Mouse (Mus musculus) lung, postnatal 0 days (tissue): ENCODE results near the gene Srm. TPM values are rescaled to one million over a fixed set of nuclear protein-coding genes. Genes with fewer than 3 reads are reported as not detected.

Experiments used
- ATAC-seq: fragments of 200-750 bp; cut with Nextera tagmentation; 2 replicates; pipeline ENCODE4 v1.8.0; 2017; ENCODE audit warnings: moderate library complexity
- DNase-seq: peaks from one replicate; pipeline ENCODE4 v3.0.0-alpha.2; 2016; ENCODE audit warnings: low spot score
- H3K27ac ChIP-seq: fragments of 300-500 bp; sonication (generic); 2 replicates; pipeline ENCODE4 v1.5.1; 2014; ENCODE audit warnings: antibody characterized with exemption, mild to moderate bottlenecking, low read length, mixed read lengths
- H3K27me3 ChIP-seq: fragments of 300-500 bp; sonication (generic); replicated peaks from 2 replicates; pipeline ENCODE4 v1.6.1; 2014; ENCODE audit warnings: low read length, mixed read lengths; ENCODE audit not compliant: insufficient read depth
- H3K36me3 ChIP-seq: fragments of 300-500 bp; sonication (generic); 2 replicates; pipeline ENCODE4 v1.6.1; 2014; ENCODE audit warnings: low read length, mixed read lengths; ENCODE audit not compliant: insufficient read depth
- H3K4me1 ChIP-seq: fragments of 300-500 bp; sonication (generic); 2 replicates; pipeline ENCODE4 v1.6.1; 2014; ENCODE audit warnings: antibody characterized with exemption, low read depth, low read length, mixed read lengths; ENCODE audit not compliant: insufficient read depth
- H3K4me2 ChIP-seq: fragments of 300-500 bp; sonication (generic); replicated peaks from 2 replicates; pipeline ENCODE4 v1.6.1; 2014; ENCODE audit warnings: low read depth, mild to moderate bottlenecking, low read length, moderate library complexity, mixed read lengths
- H3K4me3 ChIP-seq: fragments of 300-500 bp; sonication (generic); 2 replicates; pipeline ENCODE4 v1.5.1; 2014; ENCODE audit warnings: low read depth, low read length
- H3K9ac ChIP-seq: fragments of 300-500 bp; sonication (generic); replicated peaks from 2 replicates; pipeline ENCODE4 v1.6.1; 2014; ENCODE audit warnings: low read depth, mild to moderate bottlenecking
- H3K9me3 ChIP-seq: fragments of 300-500 bp; sonication (generic); 2 replicates; pipeline ENCODE4 v1.6.1; 2016; ENCODE audit warnings: low read length, mixed read lengths
- CTCF ChIP-seq: IDR thresholded peaks from 2 replicates; pipeline ENCODE4 v1.5.1; 2016; ENCODE audit warnings: antibody characterized with exemption, mild to moderate bottlenecking
- EP300 ChIP-seq: IDR thresholded peaks from 2 replicates; pipeline ENCODE4 v1.6.1; 2016; ENCODE audit warnings: antibody characterized with exemption, mild to moderate bottlenecking, control low read depth
- WGBS: fragments of 180-500 bp; shearing (Covaris S2); extraction: QIAGEN DNeasy Blood & Tissue Kit; methylation state at CpG from one replicate; pipeline ENCODE4 v1.1.7; 2014; 5-methylcytosine and 5-hydroxymethylcytosine counted together
- polyA plus RNA-seq: library from polyadenylated mRNA; unstranded; fragments of >200 nt; fragmentation: Nextera tagmentation; extraction: Ambion mirVana; gene quantifications from 2 replicates; pipeline ENCODE4 v1.2.1, GENCODE M21; 2015

The Srm gene
- polyA plus RNA-seq, 1 experiment from 2014 or later, result 46.6 TPM

DNA sequence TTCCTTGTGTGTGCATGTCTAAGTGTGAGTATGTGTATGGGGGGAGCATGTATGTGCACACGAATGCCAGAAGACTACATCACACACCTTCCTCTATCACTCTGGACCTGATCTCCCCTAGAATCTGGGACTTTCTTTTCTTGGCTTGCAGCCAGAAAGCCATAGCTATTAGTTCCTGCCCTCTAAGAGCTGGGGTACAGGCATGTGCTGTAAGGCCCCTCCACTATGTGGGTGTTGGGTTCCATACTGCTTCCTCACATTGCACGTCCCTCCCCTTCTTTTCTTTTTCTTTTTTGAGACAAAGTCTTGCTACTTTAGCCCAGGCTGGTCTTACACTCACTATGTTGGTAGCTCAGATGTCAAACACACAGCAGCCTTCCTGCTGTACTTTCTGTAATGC, 44.0 kb downstream of the Srm start:
- no peak overlapping the region for H3K4me2 ChIP-seq
- H3K36me3 ChIP-seq, result no peaks in the 10 kb centered on the region
- no peaks in the 10 kb centered on the region for H3K9me3 ChIP-seq
- H3K4me1 ChIP-seq, result no peaks in the 10 kb centered on the region
- ATAC-seq (no peak), DNase-seq (no peak)
- H3K27me3 ChIP-seq, result no peaks in the 10 kb centered on the region
- H3K27ac ChIP-seq, result no peak overlapping the region
- 64% methylated on average over 2 of the region's 2 CpGs for WGBS
- TF ChIP-seq CTCF, result no peak
- no peak for TF ChIP-seq EP300
- H3K9ac ChIP-seq, result no peak overlapping the region
- no peak overlapping the region for H3K4me3 ChIP-seq

DNA sequence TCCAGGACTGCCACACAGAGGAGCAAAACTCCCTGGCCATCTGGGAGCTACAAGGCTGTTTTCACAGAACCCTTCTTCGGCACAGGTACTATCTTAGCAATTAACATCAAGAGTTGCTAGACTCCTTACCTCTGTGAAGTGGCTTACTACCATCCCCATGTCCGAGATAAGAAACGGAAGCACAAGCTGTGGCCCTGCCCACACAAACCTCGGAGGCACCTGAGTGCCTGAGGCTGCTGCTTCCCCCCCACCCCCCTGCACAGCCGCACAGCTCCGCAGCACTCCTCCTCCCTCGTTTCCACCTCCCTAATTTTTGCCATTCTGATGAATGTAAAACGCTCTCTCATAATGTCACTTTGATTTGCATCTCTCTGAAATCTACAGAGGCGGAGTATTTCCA, 47.0 kb downstream of the Srm start:
- Histone ChIP-seq H3K4me3 (no peak overlapping the region), H3K4me2 (no peak overlapping the region), H3K4me1 (no peaks in the 10 kb centered on the region), H3K27ac (no peak overlapping the region), H3K36me3 (no peaks in the 10 kb centered on the region), H3K27me3 (no peaks in the 10 kb centered on the region), H3K9ac (no peak overlapping the region), H3K9me3 (no peaks in the 10 kb centered on the region)
- TF ChIP-seq CTCF (no peak), EP300 (no peak)
- DNase-seq (peak; percentile 28), ATAC-seq (peak; percentile 53; the same call in 1 of the 2 replicates)
- 40% methylated on average over 9 of the region's 9 CpGs for WGBS

DNA sequence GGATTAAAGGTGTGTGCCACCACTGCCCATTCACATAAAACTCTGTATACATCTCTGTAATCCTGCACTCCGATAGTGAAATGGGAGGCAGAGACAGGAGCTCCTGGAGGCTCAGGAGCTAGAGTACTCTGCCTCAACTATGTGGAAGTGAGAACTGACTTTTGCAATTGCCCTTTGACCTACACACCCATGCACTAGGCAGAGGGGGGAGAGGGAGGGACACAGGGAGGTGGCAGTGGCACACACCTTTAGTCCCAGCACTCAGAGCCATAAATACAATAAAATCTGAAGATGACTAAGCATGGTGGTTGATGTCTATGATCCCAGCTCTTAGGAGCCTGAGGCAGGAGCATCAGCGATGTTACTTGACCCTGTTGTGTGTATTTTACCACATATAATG, 48.2 kb downstream of the Srm start:
- H3K4me3 ChIP-seq, result no peak overlapping the region
- no peak overlapping the region for H3K4me2 ChIP-seq
- no peak overlapping the region for H3K9ac ChIP-seq
- no peak for DNase-seq
- H3K27ac ChIP-seq, result no peak overlapping the region
- no peaks in the 10 kb centered on the region for H3K9me3 ChIP-seq
- no peak for ATAC-seq
- H3K36me3 ChIP-seq, result no peaks in the 10 kb centered on the region
- 81% methylated on average over 2 of the region's 2 CpGs for WGBS
- H3K27me3 ChIP-seq, result no peaks in the 10 kb centered on the region
- no peak for TF ChIP-seq CTCF
- no peak for TF ChIP-seq EP300
- no peaks in the 10 kb centered on the region for H3K4me1 ChIP-seq

DNA sequence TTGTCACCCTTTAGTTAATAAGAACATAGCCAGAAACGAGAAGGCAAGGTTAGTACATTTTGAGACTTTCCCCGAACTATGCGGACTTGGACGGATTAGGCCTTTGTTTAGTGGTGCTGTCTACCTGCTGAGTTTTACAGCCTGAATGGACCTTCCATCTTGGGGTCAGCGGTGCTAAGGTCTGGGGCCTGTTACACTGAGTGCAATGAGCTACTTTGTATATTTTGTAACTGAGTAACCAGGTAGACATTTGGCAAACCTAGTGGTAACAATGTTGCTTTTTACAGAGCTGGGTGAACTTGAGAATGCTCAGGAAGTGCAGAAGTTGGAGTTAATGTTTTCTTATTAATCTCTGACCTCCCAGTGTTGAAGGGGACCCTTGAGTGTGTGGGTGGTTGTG, 49.8 kb downstream of the Srm start:
- Histone ChIP-seq H3K9me3 (no peaks in the 10 kb centered on the region), H3K4me1 (no peaks in the 10 kb centered on the region), H3K4me3 (no peak overlapping the region), H3K36me3 (no peaks in the 10 kb centered on the region), H3K27ac (no peak overlapping the region), H3K27me3 (no peaks in the 10 kb centered on the region), H3K4me2 (no peak overlapping the region), H3K9ac (no peak overlapping the region)
- TF ChIP-seq CTCF (no peak), EP300 (no peak)
- peak; percentile 19 for DNase-seq
- no peak for ATAC-seq
- 71% methylated on average over 5 of the region's 5 CpGs for WGBS

DNA sequence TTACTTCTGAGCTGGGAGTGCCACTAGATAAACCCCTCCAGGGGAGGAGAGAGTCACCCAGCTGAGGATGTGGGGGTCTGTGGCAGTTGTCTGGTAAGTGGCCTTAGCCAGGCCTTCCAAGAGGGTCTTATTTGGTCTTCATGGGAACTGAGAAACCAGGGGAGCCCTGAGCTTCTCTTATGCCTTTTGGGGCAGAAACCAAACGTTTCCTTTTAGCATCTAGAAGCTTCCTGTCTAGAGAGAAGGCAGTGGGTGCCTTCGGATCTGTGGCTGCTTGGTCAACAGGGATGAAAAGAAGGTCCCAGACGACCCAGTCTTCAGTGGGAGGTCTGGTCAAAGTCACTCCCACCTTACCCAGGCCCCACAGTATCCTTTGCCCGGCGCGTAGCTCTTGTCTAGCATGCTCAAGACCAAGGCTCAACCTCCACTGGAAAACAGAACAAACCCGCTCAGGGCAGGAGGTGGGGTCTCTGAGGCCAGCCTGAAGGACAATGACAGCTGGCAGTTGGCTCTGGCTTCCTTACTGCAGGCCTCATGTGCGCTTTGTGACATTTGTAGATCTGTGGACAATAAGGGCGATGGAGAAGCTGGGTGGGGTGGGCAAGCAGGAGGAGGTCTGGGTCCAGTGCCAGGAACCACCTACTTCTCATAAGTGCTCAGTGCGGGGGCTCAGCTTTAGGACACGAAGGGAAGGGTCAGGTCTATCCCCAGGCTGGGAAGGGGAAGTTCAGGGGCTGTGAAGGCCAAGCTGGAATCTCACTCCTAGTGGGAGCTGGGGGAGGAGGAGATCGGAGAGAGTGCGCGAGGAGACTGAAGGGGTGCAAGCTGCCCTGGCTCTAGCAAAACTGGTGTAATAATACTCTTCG, 52.2 kb downstream of the Srm start, which contains the start of gene Gm572:
Gene Gm572 (plus strand): TSS at position 27 of the 866 bp plus-strand sequence.
- no peaks in the 10 kb centered on the region for H3K9me3 ChIP-seq
- no peaks in the 10 kb centered on the region for H3K27me3 ChIP-seq
- no peaks in the 10 kb centered on the region for H3K4me1 ChIP-seq
- DNase-seq, result peak; percentile 20
- ATAC-seq, result no peak
- H3K4me2 ChIP-seq, result peak within 1 kb of the TSS; percentile 36
- H3K36me3 ChIP-seq, result no peaks in the 10 kb centered on the region
- WGBS, result 45% methylated on average over 15 of the region's 15 CpGs
- TF ChIP-seq EP300, result no peak
- TF ChIP-seq CTCF, result no peak
- no peak within 1 kb of the TSS for H3K4me3 ChIP-seq
- no peak within 1 kb of the TSS for H3K27ac ChIP-seq
- 0 out of 2 replicates have a peak within 1 kb of the TSS, but pooled peaks have one; percentile 3 for H3K9ac ChIP-seq

DNA sequence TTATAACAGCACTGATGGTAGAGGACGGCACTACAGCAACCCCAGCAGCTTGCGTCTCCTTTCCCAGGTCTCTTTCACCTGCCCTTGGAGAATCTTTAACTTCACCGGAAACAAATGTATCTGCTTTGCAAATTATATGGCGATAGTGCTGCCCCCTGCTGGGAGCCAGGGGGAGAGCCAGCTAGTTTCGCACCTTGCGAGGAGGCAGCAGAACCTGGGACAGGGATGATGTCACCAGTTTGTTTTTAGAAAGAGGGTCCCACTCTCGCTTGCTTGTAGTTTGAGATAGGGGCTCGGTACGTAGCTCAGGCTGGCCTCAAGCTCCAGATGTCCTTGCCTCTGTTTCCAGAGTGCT, 52.8 kb downstream of the Srm start:
- Histone ChIP-seq H3K27ac (no peak overlapping the region), H3K4me1 (no peaks in the 10 kb centered on the region), H3K9me3 (no peaks in the 10 kb centered on the region), H3K4me2 (peak overlapping the region; percentile 36), H3K9ac (no peak overlapping the region), H3K36me3 (no peaks in the 10 kb centered on the region), H3K4me3 (no peak overlapping the region), H3K27me3 (no peaks in the 10 kb centered on the region)
- ATAC-seq (0 out of 2 replicates have a peak, but pooled peaks have one; percentile 30), DNase-seq (peak; percentile 82)
- 3% methylated on average over 9 of the region's 9 CpGs for WGBS
- TF ChIP-seq EP300, result no peak
- peak; percentile 83 for TF ChIP-seq CTCF

Other genes starting within 250 kb of the Srm start
- gene Ubiad1, start 146.7 kb upstream of the Srm start, polyA plus RNA-seq, result 11.4 and 11.5 TPM in 2 replicates
- 11.1 and 15.8 TPM in 2 replicates for gene Mtor, start 142.9 kb upstream of the Srm start, polyA plus RNA-seq
- 0.38 and 0.60 TPM in 2 replicates for gene Angptl7, start 91.0 kb upstream of the Srm start, polyA plus RNA-seq
- gene Exosc10, start 33.1 kb upstream of the Srm start, polyA plus RNA-seq, result 33.2 and 35.9 TPM in 2 replicates
- 0.13 TPM in 1 of 2 replicates, not detected in the other for gene Masp2, start 11.1 kb downstream of the Srm start, polyA plus RNA-seq
- gene Tardbp, start 35.5 kb downstream of the Srm start, polyA plus RNA-seq, result 124 and 157 TPM in 2 replicates
- not detected in 2 replicates for gene Gm572, start 51.8 kb downstream of the Srm start, polyA plus RNA-seq
- gene Casz1, start 212.9 kb downstream of the Srm start, polyA plus RNA-seq, result 9.7 and 10.3 TPM in 2 replicates